Mouse (Mus musculus): ENCODE results near the gene Hs6st3.

GRCm38 (mm10) chr14:119797172-119797850 is 659.2 kb downstream of the Hs6st3 start:
- TF ChIP-seq CTCF (IDR thresholded peaks at IDR 0.05; ENCODE audit: low read depth, low read length) (no peak), POLR2A (IDR thresholded peaks at IDR 0.05; ENCODE audit: insufficient read depth, low read length) (no peak), EP300 (IDR thresholded peaks at IDR 0.05; ENCODE audit: insufficient read depth, low read depth, low read length) (no peak)

All from ES-Bruce4 (cell line).